Mouse (Mus musculus) small intestine, adult 2 months (tissue): ENCODE results near the gene Rara. TPM values are rescaled to one million over a fixed set of nuclear protein-coding genes. Genes with fewer than 3 reads are reported as not detected.

ENCODE experiments used
- H3K27ac ChIP-seq: fragments of 200-500 bp; 2 replicates; pipeline ENCODE4 v1.5.1; 2012; ENCODE audit warnings: low read depth, low read length, control low read depth, inconsistent platforms; ENCODE audit not compliant: insufficient read depth
- H3K27me3 ChIP-seq: fragments of 200-500 bp; 2 replicates; pipeline ENCODE4 v1.6.1; 2012; ENCODE audit warnings: mild to moderate bottlenecking, moderate library complexity, low read length, inconsistent platforms; ENCODE audit not compliant: control insufficient read depth, insufficient read depth
- H3K36me3 ChIP-seq: fragments of 200-500 bp; 2 replicates; pipeline ENCODE4 v1.6.1; 2012; ENCODE audit warnings: mild to moderate bottlenecking, low read length, control low read depth, inconsistent platforms; ENCODE audit not compliant: control insufficient read depth, insufficient read depth
- H3K4me1 ChIP-seq: fragments of 200-500 bp; 2 replicates; pipeline ENCODE4 v1.6.1; 2012; ENCODE audit warnings: low read length, inconsistent platforms, mixed read lengths; ENCODE audit not compliant: control insufficient read depth, insufficient read depth, insufficient read length
- H3K4me3 ChIP-seq: fragments of 200-500 bp; 2 replicates; pipeline ENCODE4 v1.5.1; 2012; ENCODE audit warnings: low read depth, mild to moderate bottlenecking, control low read depth, inconsistent platforms, low read length, moderate library complexity
- CTCF ChIP-seq: fragments of 200-500 bp; IDR thresholded peaks from 2 replicates; pipeline ENCODE4 v1.5.1; 2012; ENCODE audit warnings: low read depth, mild to moderate bottlenecking, control low read depth, inconsistent platforms, low read length, moderate library complexity, mixed read lengths; ENCODE audit not compliant: insufficient replicate concordance, insufficient read length; ENCODE audit errors: extremely low read depth
- POLR2A ChIP-seq: fragments of 200-500 bp; IDR thresholded peaks from 2 replicates; pipeline ENCODE4 v1.6.1; 2012; ENCODE audit warnings: low read depth, mild to moderate bottlenecking, control low read depth, inconsistent platforms, low read length, moderate library complexity
- WGBS: fragments of 180-500 bp; shearing (Covaris S2); methylation state at CpG from one replicate; pipeline ENCODE4 v1.1.7; 2018; 5-methylcytosine and 5-hydroxymethylcytosine counted together
- polyA plus RNA-seq: library from polyadenylated mRNA; depleted of rRNA; stranded (reverse); fragments of >200 nt; gene quantifications from 2 replicates; pipeline ENCODE4 v1.2.3, GENCODE M21; 2012

Rara gene
- polyA plus RNA-seq, 1 experiment, result 56.3 TPM

DNA sequence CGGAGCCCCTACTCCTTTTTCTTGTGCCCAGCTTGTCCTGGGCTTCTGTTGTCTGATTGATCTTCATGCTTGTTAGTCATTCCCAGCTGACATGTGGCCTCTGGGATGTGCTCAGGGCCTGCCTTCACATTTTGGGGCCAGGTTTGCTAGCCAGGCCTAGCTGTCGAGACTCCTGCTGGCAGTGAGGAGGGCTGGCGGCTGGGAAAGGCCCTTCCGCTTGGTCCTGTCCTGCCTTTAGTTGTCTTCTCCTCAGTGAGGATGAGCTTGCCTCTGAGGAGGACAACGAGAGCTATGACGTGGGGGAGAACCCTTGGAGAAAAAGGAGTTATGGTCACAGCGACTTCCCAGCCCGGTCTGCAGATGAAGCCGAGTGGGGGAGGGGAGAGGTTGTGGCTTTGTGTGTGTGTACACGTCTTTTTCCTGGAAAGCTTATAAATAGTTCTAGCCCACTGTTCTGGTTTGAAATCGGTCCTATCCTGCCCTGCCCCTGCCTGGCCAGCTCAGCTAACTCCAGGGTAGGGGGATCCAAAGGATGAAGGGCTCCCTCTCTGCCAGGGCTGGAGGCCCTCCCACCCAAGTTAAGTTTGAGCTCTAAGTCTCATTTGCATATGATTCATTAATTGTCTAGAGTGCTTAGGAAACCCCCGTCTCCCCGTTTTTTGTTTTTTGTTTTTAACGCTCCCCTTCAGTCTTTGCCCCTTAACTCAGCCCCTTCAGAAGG is 16.3 kb downstream of the Rara start:
- Histone ChIP-seq H3K4me1 (peaks cover 67% of the 10 kb centered on the region), H3K4me3 (no peak overlapping the region), H3K27me3 (no peaks in the 10 kb centered on the region), H3K27ac (peak overlapping the region; percentile 72), H3K36me3 (no peaks in the 10 kb centered on the region)
- 69% methylated on average over 14 of the region's 14 CpGs for WGBS
- TF ChIP-seq POLR2A, result no peak
- no peak for TF ChIP-seq CTCF

DNA sequence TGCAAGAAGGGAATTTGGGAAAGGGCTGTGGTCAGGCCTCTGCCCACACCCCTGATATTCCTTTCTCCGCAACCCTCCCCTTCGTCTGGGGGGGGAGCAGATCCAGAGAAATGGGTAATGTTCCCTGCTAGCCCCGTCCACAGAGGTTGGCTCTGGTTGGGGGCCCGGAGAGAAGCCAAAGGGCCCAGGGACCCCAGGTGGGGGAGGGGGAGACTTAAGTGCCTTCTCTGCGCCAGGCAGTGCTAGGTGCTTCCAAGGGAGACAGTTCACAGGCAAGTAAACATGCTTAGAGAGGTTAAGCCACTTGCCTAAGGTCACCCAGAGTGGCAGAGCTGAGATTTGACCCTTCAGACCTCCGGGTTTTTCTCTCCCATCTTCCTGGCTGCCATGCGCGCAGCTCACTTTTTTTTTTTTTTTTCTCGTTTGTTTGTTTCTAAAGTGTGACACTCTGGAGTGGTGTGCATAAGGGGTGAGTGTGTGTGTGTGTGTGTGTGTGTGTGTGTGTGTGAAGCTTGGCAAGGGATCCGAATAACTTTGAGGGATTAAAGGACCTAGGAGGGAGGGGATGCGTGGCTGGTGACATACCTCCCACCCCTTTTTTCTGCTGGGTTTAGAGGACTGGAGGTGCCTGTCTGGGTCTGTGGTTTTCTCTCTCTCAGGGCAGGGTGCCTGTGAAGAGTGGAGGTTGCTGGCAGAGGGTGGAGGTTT is 17.4 kb downstream of the Rara start:
- no peak overlapping the region for H3K4me3 ChIP-seq
- WGBS, result 54% methylated on average over 11 of the region's 11 CpGs
- peak overlapping the region; percentile 72 for H3K27ac ChIP-seq
- H3K4me1 ChIP-seq, result peaks cover 67% of the 10 kb centered on the region
- TF ChIP-seq POLR2A (no peak), CTCF (no peak)
- H3K36me3 ChIP-seq, result 0 out of 2 replicates have a peak, but pooled peaks cover under 1% of the 10 kb centered on the region
- H3K27me3 ChIP-seq, result no peaks in the 10 kb centered on the region

- H3K27me3 ChIP-seq, result no peaks in the 10 kb centered on the region
- no peak overlapping the region for H3K4me3 ChIP-seq
- peaks cover 67% of the 10 kb centered on the region for H3K4me1 ChIP-seq
- H3K36me3 ChIP-seq, result peaks cover 5% of the 10 kb centered on the region
- 35% methylated on average over 3 of the region's 3 CpGs for WGBS
- TF ChIP-seq CTCF (no peak), POLR2A (no peak)
- H3K27ac ChIP-seq, result peak overlapping the region; percentile 52
These were observed 18.0 kb downstream of the Rara start for GRCm38 (mm10) chr11:98945605-98945977.

DNA sequence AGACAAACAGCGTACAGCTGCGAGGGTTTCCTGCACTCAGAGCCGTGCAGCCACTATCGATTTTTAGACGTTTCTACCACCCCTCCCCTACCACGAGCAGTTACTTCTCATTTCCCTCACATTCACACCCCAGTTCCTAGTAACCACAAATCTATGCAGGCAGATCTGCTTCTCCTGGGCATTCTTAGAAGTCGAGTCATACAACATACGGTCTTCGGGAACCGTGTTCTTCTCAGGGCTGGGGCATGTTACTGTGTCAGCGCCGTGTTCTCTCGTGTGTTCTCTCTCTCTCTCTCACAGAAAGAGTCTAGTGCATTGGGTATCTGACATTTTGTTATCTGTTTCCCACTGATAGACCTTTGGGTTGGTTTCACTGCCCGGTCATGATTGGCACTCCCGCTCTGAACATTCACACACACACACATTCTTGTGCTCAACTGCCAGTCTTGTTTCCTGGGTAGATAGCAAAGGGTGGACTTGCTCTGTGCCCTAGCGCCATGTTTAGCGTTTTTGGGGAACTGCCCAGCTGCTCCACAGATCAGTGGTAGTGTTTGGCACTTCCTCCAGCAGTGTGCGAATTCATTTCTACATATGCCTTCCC is 20.5 kb downstream of the Rara start:
- Histone ChIP-seq H3K27ac (peak overlapping the region; percentile 74), H3K4me3 (no peak overlapping the region), H3K27me3 (no peaks in the 10 kb centered on the region), H3K36me3 (peaks cover 6% of the 10 kb centered on the region), H3K4me1 (peaks cover 56% of the 10 kb centered on the region)
- WGBS, result 27% methylated on average over 18 of the region's 18 CpGs
- TF ChIP-seq CTCF, result no peak
- TF ChIP-seq POLR2A, result no peak

DNA sequence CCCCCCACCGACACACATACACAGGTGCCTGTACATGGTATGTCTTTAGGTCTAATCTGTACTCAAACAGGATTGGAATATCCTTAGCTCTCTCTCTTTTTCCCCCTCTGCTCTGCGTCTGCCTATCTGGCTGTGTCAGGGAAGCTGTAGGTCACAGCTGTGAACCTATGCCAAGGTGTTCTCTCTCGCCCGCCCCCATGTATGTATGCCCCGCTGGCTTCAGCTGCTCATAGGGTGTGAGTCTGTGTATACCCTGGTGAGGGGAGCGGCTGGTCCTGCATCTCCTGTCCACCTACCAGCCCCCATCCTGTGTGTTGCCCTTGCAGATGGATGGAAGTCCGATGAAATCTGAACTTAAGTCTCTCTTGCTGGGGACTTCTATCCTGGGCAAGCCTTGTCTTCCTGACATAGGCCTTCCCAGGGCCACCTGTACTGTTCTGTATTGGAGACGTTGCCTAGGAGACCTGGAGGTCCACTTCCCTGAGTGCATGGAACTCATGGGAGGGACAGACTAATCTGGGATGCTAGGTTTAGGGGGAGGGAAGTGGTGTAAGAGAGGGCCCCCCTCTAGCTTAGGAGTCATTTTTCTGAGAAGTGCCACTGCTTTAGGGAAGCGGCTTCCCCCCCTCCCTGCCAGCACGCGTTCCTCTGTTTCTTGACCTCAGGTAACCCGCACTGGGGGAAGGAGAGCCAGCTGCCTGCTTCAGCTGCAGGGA is 21.8 kb downstream of the Rara start:
- no peak overlapping the region for H3K27ac ChIP-seq
- WGBS, result 66% methylated on average over 12 of the region's 12 CpGs
- peaks cover 51% of the 10 kb centered on the region for H3K4me1 ChIP-seq

GRCm38 (mm10) chr11:98949958-98950460 is 22.4 kb downstream of the Rara start:
- WGBS, result 58% methylated on average over 7 of the region's 7 CpGs

More for the DNA sequence above, 21.8 kb downstream of the Rara start:
- Histone ChIP-seq H3K36me3 (peaks cover 6% of the 10 kb centered on the region), H3K4me3 (no peak overlapping the region), H3K27me3 (no peaks in the 10 kb centered on the region)
- TF ChIP-seq CTCF (no peak), POLR2A (no peak)

DNA sequence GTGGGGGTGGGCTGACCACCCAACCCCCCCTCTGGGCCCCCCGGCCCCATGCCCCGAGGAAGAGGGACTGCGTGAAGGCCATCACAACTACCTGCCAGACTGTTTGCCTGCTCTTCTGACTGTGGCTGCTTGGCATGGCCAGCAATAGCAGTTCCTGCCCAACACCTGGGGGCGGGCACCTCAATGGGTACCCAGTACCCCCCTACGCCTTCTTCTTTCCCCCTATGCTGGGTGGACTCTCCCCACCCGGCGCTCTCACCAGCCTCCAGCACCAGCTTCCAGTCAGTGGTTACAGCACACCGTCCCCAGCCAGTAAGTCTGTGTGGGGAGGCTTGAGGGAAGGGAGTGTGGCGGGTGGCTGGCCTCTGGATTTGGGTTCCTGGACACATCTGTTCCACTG is 22.9 kb downstream of the Rara start:
- 0 out of 2 replicates have a peak overlapping the region, but pooled peaks have one; percentile 51 for H3K27ac ChIP-seq
- WGBS, result 89% methylated on average over 9 of the region's 9 CpGs
- peaks cover 6% of the 10 kb centered on the region for H3K36me3 ChIP-seq
- no peak overlapping the region for H3K4me3 ChIP-seq
- H3K4me1 ChIP-seq, result peaks cover 47% of the 10 kb centered on the region
- no peak for TF ChIP-seq POLR2A
- no peak for TF ChIP-seq CTCF
- no peaks in the 10 kb centered on the region for H3K27me3 ChIP-seq

More at GRCm38 (mm10) chr11:98949958-98950460, 22.4 kb downstream of the Rara start:
- peaks cover 47% of the 10 kb centered on the region for H3K4me1 ChIP-seq
- H3K36me3 ChIP-seq, result peaks cover 6% of the 10 kb centered on the region
- no peak overlapping the region for H3K4me3 ChIP-seq
- H3K27ac ChIP-seq, result no peak overlapping the region
- TF ChIP-seq POLR2A, result no peak
- no peak for TF ChIP-seq CTCF
- no peaks in the 10 kb centered on the region for H3K27me3 ChIP-seq
